Mouse (Mus musculus): ENCODE measurements at regions not wholly inside any gene's neighbourhood (a gene's known extent, or its start where the extent isn't known, plus 50 kb on each side); places are given as distances from the start of the nearest gene placed in this dataset.

GRCm38 (mm10) chr3:138653549-138654246 is 88.3 kb upstream of the Tspan5 start:
- ATAC-seq (no peak), DNase-seq (ENCODE audit: low spot score) (no peak)
- no peak overlapping the region for H3K4me2 ChIP-seq (ENCODE audit: low read length)
- H3K27ac ChIP-seq (ENCODE audit: low read depth, low read length): no peak overlapping the region
- no peaks in the 10 kb centered on the region for H3K36me3 ChIP-seq (ENCODE audit: control insufficient read depth, insufficient read depth, low read length)
- WGBS: 92% methylated on average over 13 of the region's 13 CpGs
- H3K9me3 ChIP-seq (replicated peaks; ENCODE audit: control insufficient read depth, low read length): no peaks in the 10 kb centered on the region
- no peak overlapping the region for H3K4me3 ChIP-seq (ENCODE audit: low read depth, low read length)
- H3K9ac ChIP-seq (ENCODE audit: low read length): no peak overlapping the region
- H3K4me1 ChIP-seq (ENCODE audit: control insufficient read depth, insufficient read depth, low read length): 0 out of 2 replicates have a peak, but pooled peaks cover 4% of the 10 kb centered on the region
- no peaks in the 10 kb centered on the region for H3K27me3 ChIP-seq (replicated peaks; ENCODE audit: control insufficient read depth, insufficient read depth, low read length)

DNA sequence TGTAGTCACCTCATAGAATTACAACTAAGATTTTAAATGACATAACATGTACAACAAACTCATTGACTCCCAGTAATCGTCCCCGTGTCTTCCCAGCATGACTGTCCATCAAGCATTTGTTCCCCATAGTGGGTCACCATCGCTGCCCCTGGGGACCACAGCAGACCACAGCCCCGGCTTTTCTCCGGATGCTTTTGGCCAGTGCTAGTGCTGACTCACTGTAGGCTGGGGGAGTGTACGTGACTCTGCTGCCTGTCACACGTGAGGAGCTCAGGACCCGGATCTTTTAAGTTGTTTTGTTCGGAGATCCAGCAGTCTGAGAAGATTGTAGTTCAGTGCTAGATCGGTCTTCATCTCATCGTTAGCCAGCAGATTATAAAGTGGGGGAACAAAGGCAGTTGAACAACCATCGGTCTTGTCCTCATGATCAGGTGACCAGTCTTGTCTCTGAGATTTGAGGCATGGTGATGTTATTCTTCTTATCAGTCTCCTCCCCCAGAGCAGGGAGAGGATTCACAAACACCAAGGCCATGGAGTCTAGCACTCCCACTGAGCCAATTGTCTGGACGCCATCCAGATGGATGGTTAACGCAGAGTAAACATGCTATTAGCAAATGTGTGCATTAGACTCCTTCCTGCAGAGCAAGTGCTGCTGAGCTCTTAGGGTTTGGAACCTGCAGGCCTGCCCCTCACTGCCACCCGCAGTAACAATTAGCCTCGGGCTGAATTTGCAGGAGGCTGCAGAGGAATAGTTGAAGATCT is 87.2 kb upstream of the Tspan5 start:
- H3K4me3 ChIP-seq (ENCODE audit: low read depth, low read length): no peak overlapping the region
- no peak overlapping the region for H3K4me2 ChIP-seq (ENCODE audit: low read length)
- DNase-seq (ENCODE audit: low spot score) (peak; percentile 72), ATAC-seq (peak; percentile 63; the same call in 1 of the 2 replicates)
- no peak overlapping the region for H3K9ac ChIP-seq (ENCODE audit: low read length)
- H3K9me3 ChIP-seq (replicated peaks; ENCODE audit: control insufficient read depth, low read length): no peaks in the 10 kb centered on the region
- no peaks in the 10 kb centered on the region for H3K27me3 ChIP-seq (replicated peaks; ENCODE audit: control insufficient read depth, insufficient read depth, low read length)
- no peaks in the 10 kb centered on the region for H3K36me3 ChIP-seq (ENCODE audit: control insufficient read depth, insufficient read depth, low read length)
- no peak overlapping the region for H3K27ac ChIP-seq (ENCODE audit: low read depth, low read length)
- H3K4me1 ChIP-seq (ENCODE audit: control insufficient read depth, insufficient read depth, low read length): 0 out of 2 replicates have a peak, but pooled peaks cover 4% of the 10 kb centered on the region
- 59% methylated on average over 16 of the region's 16 CpGs for WGBS

- no peak overlapping the region for H3K4me2 ChIP-seq (ENCODE audit: low read length)
- no peak for DNase-seq (ENCODE audit: low spot score)
- 73% methylated on average over 3 of the region's 3 CpGs for WGBS
- no peak overlapping the region for H3K9ac ChIP-seq (ENCODE audit: low read length)
- no peak for ATAC-seq
- no peaks in the 10 kb centered on the region for H3K9me3 ChIP-seq (replicated peaks; ENCODE audit: control insufficient read depth, low read length)
- no peaks in the 10 kb centered on the region for H3K36me3 ChIP-seq (ENCODE audit: control insufficient read depth, insufficient read depth, low read length)
- H3K4me1 ChIP-seq (ENCODE audit: control insufficient read depth, insufficient read depth, low read length): 0 out of 2 replicates have a peak, but pooled peaks cover 4% of the 10 kb centered on the region
- H3K27ac ChIP-seq (ENCODE audit: low read depth, low read length): no peak overlapping the region
- H3K4me3 ChIP-seq (ENCODE audit: low read depth, low read length): no peak overlapping the region
- H3K27me3 ChIP-seq (replicated peaks; ENCODE audit: control insufficient read depth, insufficient read depth, low read length): no peaks in the 10 kb centered on the region
These were observed 86.5 kb upstream of the Tspan5 start for GRCm38 (mm10) chr3:138655479-138655878.

- H3K9me3 ChIP-seq (replicated peaks; ENCODE audit: control insufficient read depth, low read length): no peaks in the 10 kb centered on the region
- H3K4me2 ChIP-seq (ENCODE audit: low read length): no peak overlapping the region
- no peaks in the 10 kb centered on the region for H3K27me3 ChIP-seq (replicated peaks; ENCODE audit: control insufficient read depth, insufficient read depth, low read length)
- no peaks in the 10 kb centered on the region for H3K36me3 ChIP-seq (ENCODE audit: control insufficient read depth, insufficient read depth, low read length)
- ATAC-seq (no peak), DNase-seq (ENCODE audit: low spot score) (no peak)
- H3K27ac ChIP-seq (ENCODE audit: low read depth, low read length): no peak overlapping the region
- H3K4me1 ChIP-seq (ENCODE audit: control insufficient read depth, insufficient read depth, low read length): no peaks in the 10 kb centered on the region
- 88% methylated on average over 2 of the region's 2 CpGs for WGBS
- H3K4me3 ChIP-seq (ENCODE audit: low read depth, low read length): no peak overlapping the region
- no peak overlapping the region for H3K9ac ChIP-seq (ENCODE audit: low read length)
These were observed 79.4 kb upstream of the Tspan5 start for GRCm38 (mm10) chr3:138662625-138663024.

- DNase-seq (ENCODE audit: low spot score) (no peak), ATAC-seq (peak; percentile 50; the same call in 1 of the 2 replicates)
- Histone ChIP-seq H3K4me3 (ENCODE audit: low read depth, low read length) (no peak overlapping the region), H3K9me3 (replicated peaks; ENCODE audit: control insufficient read depth, low read length) (no peaks in the 10 kb centered on the region), H3K9ac (ENCODE audit: low read length) (no peak overlapping the region), H3K4me2 (ENCODE audit: low read length) (no peak overlapping the region), H3K27me3 (replicated peaks; ENCODE audit: control insufficient read depth, insufficient read depth, low read length) (no peaks in the 10 kb centered on the region), H3K27ac (ENCODE audit: low read depth, low read length) (no peak overlapping the region), H3K36me3 (ENCODE audit: control insufficient read depth, insufficient read depth, low read length) (no peaks in the 10 kb centered on the region), H3K4me1 (ENCODE audit: control insufficient read depth, insufficient read depth, low read length) (no peaks in the 10 kb centered on the region)
- 65% methylated on average over 14 of the region's 14 CpGs for WGBS
These were observed 73.5 kb upstream of the Tspan5 start for GRCm38 (mm10) chr3:138668394-138669092.

DNA sequence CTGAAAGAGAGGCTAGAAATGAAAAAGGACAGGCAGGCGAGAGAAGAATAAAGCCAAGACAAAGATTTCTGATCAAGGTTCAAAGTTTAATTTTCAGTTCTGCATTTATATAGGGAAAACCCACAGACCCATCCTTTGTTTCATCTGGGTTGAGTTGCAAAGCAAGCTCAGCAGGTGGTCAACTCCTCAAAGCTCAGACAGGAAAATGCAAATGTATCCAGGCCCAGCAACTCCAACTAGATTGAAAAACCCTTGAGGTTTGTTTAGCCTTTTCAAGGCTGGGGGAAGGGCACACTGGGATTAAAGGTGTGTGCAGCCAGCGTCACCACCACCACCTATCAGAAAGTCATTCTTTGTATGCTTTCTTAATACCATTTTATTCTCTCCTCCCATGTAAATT is 66.1 kb upstream of the Tspan5 start:
- Histone ChIP-seq H3K27me3 (replicated peaks; ENCODE audit: control insufficient read depth, insufficient read depth, low read length) (no peaks in the 10 kb centered on the region), H3K27ac (ENCODE audit: low read depth, low read length) (no peak overlapping the region), H3K4me1 (ENCODE audit: control insufficient read depth, insufficient read depth, low read length) (no peaks in the 10 kb centered on the region), H3K9ac (ENCODE audit: low read length) (no peak overlapping the region), H3K4me2 (ENCODE audit: low read length) (no peak overlapping the region), H3K4me3 (ENCODE audit: low read depth, low read length) (no peak overlapping the region), H3K36me3 (ENCODE audit: control insufficient read depth, insufficient read depth, low read length) (no peaks in the 10 kb centered on the region), H3K9me3 (replicated peaks; ENCODE audit: control insufficient read depth, low read length) (no peaks in the 10 kb centered on the region)
- ATAC-seq (no peak), DNase-seq (ENCODE audit: low spot score) (no peak)
- WGBS: 43% methylated on average over 2 of the region's 2 CpGs

- Histone ChIP-seq H3K4me2 (ENCODE audit: low read length) (no peak overlapping the region), H3K36me3 (ENCODE audit: control insufficient read depth, insufficient read depth, low read length) (no peaks in the 10 kb centered on the region), H3K27ac (ENCODE audit: low read depth, low read length) (no peak overlapping the region), H3K27me3 (replicated peaks; ENCODE audit: control insufficient read depth, insufficient read depth, low read length) (no peaks in the 10 kb centered on the region), H3K9me3 (replicated peaks; ENCODE audit: control insufficient read depth, low read length) (no peaks in the 10 kb centered on the region), H3K4me3 (ENCODE audit: low read depth, low read length) (no peak overlapping the region), H3K4me1 (ENCODE audit: control insufficient read depth, insufficient read depth, low read length) (no peaks in the 10 kb centered on the region), H3K9ac (ENCODE audit: low read length) (no peak overlapping the region)
- 67% methylated on average over 4 of the region's 4 CpGs for WGBS
- ATAC-seq (no peak), DNase-seq (ENCODE audit: low spot score) (peak; percentile 15)
These were observed 63.6 kb upstream of the Tspan5 start for GRCm38 (mm10) chr3:138678351-138678750.

GRCm38 (mm10) chr3:138686636-138687230 is 55.3 kb upstream of the Tspan5 start:
- H3K27me3 ChIP-seq (replicated peaks; ENCODE audit: control insufficient read depth, insufficient read depth, low read length): no peaks in the 10 kb centered on the region
- ATAC-seq: no peak
- H3K27ac ChIP-seq (ENCODE audit: low read depth, low read length): no peak overlapping the region
- DNase-seq (ENCODE audit: low spot score): no peak
- no peak overlapping the region for H3K4me3 ChIP-seq (ENCODE audit: low read depth, low read length)
- H3K9ac ChIP-seq (ENCODE audit: low read length): no peak overlapping the region
- H3K9me3 ChIP-seq (replicated peaks; ENCODE audit: control insufficient read depth, low read length): no peaks in the 10 kb centered on the region
- no peaks in the 10 kb centered on the region for H3K36me3 ChIP-seq (ENCODE audit: control insufficient read depth, insufficient read depth, low read length)
- H3K4me1 ChIP-seq (ENCODE audit: control insufficient read depth, insufficient read depth, low read length): no peaks in the 10 kb centered on the region
- WGBS: 58% methylated on average over 11 of the region's 11 CpGs
- H3K4me2 ChIP-seq (ENCODE audit: low read length): no peak overlapping the region
